Mouse (Mus musculus) C2C12 (cell line): ENCODE measurements around the gene Plcb2.

Experiments used
- CTCF ChIP-seq: IDR thresholded peaks from one replicate; pipeline ENCODE4 v1.5.1; 2011; ENCODE audit not compliant: control insufficient read depth, insufficient read depth, insufficient read length
- MAX ChIP-seq: IDR thresholded peaks from one replicate; pipeline ENCODE4 v1.6.1; 2011; ENCODE audit warnings: mild to moderate bottlenecking, control low read depth

DNA sequence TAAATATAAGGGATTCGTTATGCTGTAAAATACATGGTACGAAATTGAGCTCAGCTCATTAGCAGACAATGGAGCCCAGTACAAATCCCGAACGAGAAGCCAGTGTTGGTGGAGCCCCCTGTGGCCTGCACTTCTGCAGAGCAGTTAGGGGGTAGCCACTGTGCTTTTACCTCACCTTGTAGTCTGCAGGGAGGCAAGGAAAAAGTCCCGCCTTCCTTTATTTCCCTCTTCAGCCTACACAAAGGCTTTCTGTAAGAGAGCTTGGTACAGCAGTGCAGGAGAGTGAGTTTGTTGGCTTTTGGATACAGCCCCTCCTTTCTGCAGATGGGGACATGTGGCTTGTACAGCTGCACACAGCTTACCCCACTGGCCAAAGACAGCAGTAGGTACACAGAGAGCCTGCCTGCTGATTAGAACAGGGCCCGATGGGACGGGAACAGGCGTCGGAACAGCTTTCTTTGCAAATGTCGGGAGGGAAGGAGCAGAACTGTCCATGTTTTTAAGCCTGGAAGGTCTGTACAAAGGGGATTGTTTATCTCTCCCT, 21.2 kb upstream of the Plcb2 start:
- TF ChIP-seq MAX (no peak), CTCF (no peak)
